Mouse (Mus musculus): ENCODE data around the gene Acot8.

Acot8 gene

GRCm38 (mm10) chr2:164804533-164805331 is at the start of gene Acot8, which contains the start of gene Zswim3:
Gene Acot8, minus strand, starts transcription at chr2:164804882.
Gene Zswim3, plus strand, starts transcription at chr2:164805098.
- in situ Hi-C loops (cut with MboI, MseI): no loop called here

GRCm38 (mm10) chr2:164850061-164850460 is 45.4 kb upstream of the Acot8 start:
- in situ Hi-C loops (cut with MboI, MseI): no loop called here

GRCm38 (mm10) chr2:164845782-164846181 is 41.1 kb upstream of the Acot8 start:
- in situ Hi-C loops (cut with MboI, MseI): no loop called here

GRCm38 (mm10) chr2:164835164-164835563 is 30.5 kb upstream of the Acot8 start:
- in situ Hi-C loops (cut with MboI, MseI): no loop called here

- in situ Hi-C loops (cut with MboI, MseI): no loop called here
These were observed 29.8 kb upstream of the Acot8 start for GRCm38 (mm10) chr2:164834531-164834930.

GRCm38 (mm10) chr2:164833314-164833959 is 28.8 kb upstream of the Acot8 start, which contains the start of gene Neurl2:
Gene Neurl2, minus strand, starts transcription at chr2:164833456.
- in situ Hi-C loops (cut with MboI, MseI): no loop called here

GRCm38 (mm10) chr2:164832748-164833301 is 28.1 kb upstream of the Acot8 start, which contains the start of gene Ctsa:
Gene Ctsa, plus strand, starts transcription at chr2:164832873.
- in situ Hi-C loops (cut with MboI, MseI): no loop called here

GRCm38 (mm10) chr2:164832032-164832747 is 27.5 kb upstream of the Acot8 start:
- in situ Hi-C loops (cut with MboI, MseI): no loop called here

GRCm38 (mm10) chr2:164831029-164831428 is 26.3 kb upstream of the Acot8 start:
- in situ Hi-C loops (cut with MboI, MseI): no loop called here

GRCm38 (mm10) chr2:164829090-164829489 is 24.4 kb upstream of the Acot8 start:
- in situ Hi-C loops (cut with MboI, MseI): no loop called here

- in situ Hi-C loops (cut with MboI, MseI): no loop called here
These were observed 23.8 kb upstream of the Acot8 start, which contains the start of gene Spata25 for GRCm38 (mm10) chr2:164828437-164828836. Gene Spata25, minus strand, starts transcription at chr2:164828537.

GRCm38 (mm10) chr2:164827146-164827850 is 22.6 kb upstream of the Acot8 start:
- in situ Hi-C loops (cut with MboI, MseI): no loop called here

GRCm38 (mm10) chr2:164825521-164825920 is 20.8 kb upstream of the Acot8 start:
- in situ Hi-C loops (cut with MboI, MseI): no loop called here

- in situ Hi-C loops (cut with MboI, MseI): no loop called here
These were observed 19.3 kb upstream of the Acot8 start for GRCm38 (mm10) chr2:164823969-164824368.

- in situ Hi-C loops (cut with MboI, MseI): no loop called here
These were observed 18.5 kb upstream of the Acot8 start for GRCm38 (mm10) chr2:164823181-164823585.

- in situ Hi-C loops (cut with MboI, MseI): no loop called here
These were observed 18.0 kb upstream of the Acot8 start, which contains the start of gene Zswim1 for GRCm38 (mm10) chr2:164822636-164823165. Gene Zswim1, plus strand, starts transcription at chr2:164822686.

GRCm38 (mm10) chr2:164821060-164821459 is 16.4 kb upstream of the Acot8 start:
- in situ Hi-C loops (cut with MboI, MseI): no loop called here

- in situ Hi-C loops (cut with MboI, MseI): no loop called here
These were observed 13.0 kb upstream of the Acot8 start for GRCm38 (mm10) chr2:164817703-164818102.

- in situ Hi-C loops (cut with MboI, MseI): no loop called here
These were observed 12.5 kb upstream of the Acot8 start for GRCm38 (mm10) chr2:164817206-164817605.

- in situ Hi-C loops (cut with MboI, MseI): no loop called here
These were observed 11.1 kb upstream of the Acot8 start for GRCm38 (mm10) chr2:164815821-164816220.

GRCm38 (mm10) chr2:164815348-164815747 is 10.7 kb upstream of the Acot8 start:
- in situ Hi-C loops (cut with MboI, MseI): no loop called here

Data from T-helper 1 cell (primary cell).